Mouse (Mus musculus) testis, adult 2 months (tissue): ENCODE results near the gene Cmya5. TPM values are rescaled to one million over a fixed set of nuclear protein-coding genes. Genes with fewer than 3 reads are reported as not detected.

Experiments
- H3K27ac ChIP-seq: fragments of 200-500 bp; 2 replicates; pipeline ENCODE4 v1.5.1; 2012; ENCODE audit warnings: low read depth, low read length; ENCODE audit not compliant: control insufficient read depth, insufficient read depth
- H3K27me3 ChIP-seq: fragments of 200-500 bp; 2 replicates; pipeline ENCODE4 v1.6.1; 2012; ENCODE audit warnings: mild to moderate bottlenecking, low read length, moderate library complexity; ENCODE audit not compliant: control insufficient read depth, insufficient read depth
- H3K36me3 ChIP-seq: fragments of 200-500 bp; 2 replicates; pipeline ENCODE4 v1.6.1; 2012; ENCODE audit warnings: mild to moderate bottlenecking, low read length; ENCODE audit not compliant: control insufficient read depth, insufficient read depth
- H3K4me1 ChIP-seq: fragments of 200-500 bp; 2 replicates; pipeline ENCODE4 v1.6.1; 2012; ENCODE audit warnings: low read length; ENCODE audit not compliant: control insufficient read depth, insufficient read depth
- H3K4me3 ChIP-seq: fragments of 200-500 bp; 2 replicates; pipeline ENCODE4 v1.5.1; 2012; ENCODE audit warnings: low read depth, mild to moderate bottlenecking, low read length, moderate library complexity, mixed read lengths; ENCODE audit not compliant: control insufficient read depth
- CTCF ChIP-seq: fragments of 200-500 bp; IDR thresholded peaks from 2 replicates; pipeline ENCODE4 v1.5.1; 2012; ENCODE audit warnings: low read depth, mild to moderate bottlenecking, inconsistent platforms, low read length, moderate library complexity; ENCODE audit not compliant: control insufficient read depth, insufficient read depth, insufficient replicate concordance
- POLR2A ChIP-seq: fragments of 200-500 bp; IDR thresholded peaks from 2 replicates; pipeline ENCODE4 v1.6.1; 2012; ENCODE audit warnings: low read depth, mild to moderate bottlenecking, inconsistent platforms, low read length, moderate library complexity; ENCODE audit not compliant: control insufficient read depth
- polyA plus RNA-seq: library from polyadenylated mRNA; depleted of rRNA; stranded (reverse); fragments of >200 nt; gene quantifications from 2 replicates; pipeline ENCODE4 v1.2.3, GENCODE M21; 2012; rRNA removed

The Cmya5 gene
- polyA plus RNA-seq, 1 experiment = 0.02 TPM

GRCm38 (mm10) chr13:93002456-93002855 lies 142.1 kb downstream of the Cmya5 start:
- Histone ChIP-seq H3K27me3 (no peaks in the 10 kb centered on the region), H3K4me3 (no peak overlapping the region), H3K36me3 (no peaks in the 10 kb centered on the region), H3K4me1 (no peaks in the 10 kb centered on the region), H3K27ac (no peak overlapping the region)
- TF ChIP-seq CTCF = no peak
- TF ChIP-seq POLR2A = no peak

- no peaks in the 10 kb centered on the region for H3K4me1 ChIP-seq
- no peaks in the 10 kb centered on the region for H3K27me3 ChIP-seq
- no peak overlapping the region for H3K27ac ChIP-seq
- TF ChIP-seq POLR2A = no peak
- no peak for TF ChIP-seq CTCF
- no peaks in the 10 kb centered on the region for H3K36me3 ChIP-seq
- H3K4me3 ChIP-seq = no peak overlapping the region
Measured at GRCm38 (mm10) chr13:93000640-93001351, 143.7 kb downstream of the Cmya5 start.

- Histone ChIP-seq H3K4me3 (no peak overlapping the region), H3K4me1 (no peaks in the 10 kb centered on the region), H3K27me3 (no peaks in the 10 kb centered on the region), H3K27ac (no peak overlapping the region), H3K36me3 (no peaks in the 10 kb centered on the region)
- TF ChIP-seq CTCF (no peak), POLR2A (no peak)
Measured at GRCm38 (mm10) chr13:92999860-93000259, 144.7 kb downstream of the Cmya5 start.

GRCm38 (mm10) chr13:92994743-92995142 lies 149.8 kb downstream of the Cmya5 start:
- no peak overlapping the region for H3K4me3 ChIP-seq
- H3K36me3 ChIP-seq = no peaks in the 10 kb centered on the region
- no peaks in the 10 kb centered on the region for H3K27me3 ChIP-seq
- no peak overlapping the region for H3K27ac ChIP-seq
- no peaks in the 10 kb centered on the region for H3K4me1 ChIP-seq
- TF ChIP-seq POLR2A (no peak), CTCF (no peak)

- Histone ChIP-seq H3K4me3 (no peak overlapping the region), H3K4me1 (no peaks in the 10 kb centered on the region), H3K36me3 (no peaks in the 10 kb centered on the region), H3K27me3 (no peaks in the 10 kb centered on the region), H3K27ac (no peak overlapping the region)
- TF ChIP-seq POLR2A (no peak), CTCF (no peak)
Measured at GRCm38 (mm10) chr13:92992823-92993222, 151.7 kb downstream of the Cmya5 start.

Other genes with a start within 250 kb of the Cmya5 start
- gene Tent2, start 47.7 kb upstream of the Cmya5 start, polyA plus RNA-seq = 9.0 and 15.7 TPM in 2 replicates
- gene Homer1, start 154.9 kb upstream of the Cmya5 start, polyA plus RNA-seq = 4.7 and 5.4 TPM in 2 replicates